Mouse (Mus musculus) lung, embryonic 14.5 days (tissue): ENCODE measurements at regions not wholly inside any gene's neighbourhood (a gene's known extent, or its start where the extent isn't known, plus 50 kb on each side); places are given as distances from the start of the nearest gene placed in this dataset. TPM values are rescaled to one million over a fixed set of nuclear protein-coding genes. Genes with fewer than 3 reads are reported as not detected.
A peak's percentile ranks its signal among the peaks of the same experiment; 100 is the strongest.

Experiments
- ATAC-seq: fragments of 200-750 bp; cut with Nextera tagmentation; 2 replicates; pipeline ENCODE4 v1.8.0; 2017; ENCODE audit warnings: mild to moderate bottlenecking, moderate TSS enrichment, moderate library complexity; ENCODE audit not compliant: insufficient read depth
- DNase-seq: peaks from one replicate; pipeline ENCODE4 v3.0.0-alpha.2; 2015
- H3K27ac ChIP-seq: fragments of 300-500 bp; sonication (generic); 2 replicates; pipeline ENCODE4 v1.5.1; 2014; ENCODE audit warnings: low read depth, mild to moderate bottlenecking, moderate library complexity
- H3K27me3 ChIP-seq: fragments of 300-500 bp; sonication (generic); 2 replicates; pipeline ENCODE4 v1.6.1; 2014; ENCODE audit warnings: low read length, control low read depth; ENCODE audit not compliant: insufficient read depth
- H3K36me3 ChIP-seq: fragments of 300-500 bp; sonication (generic); 2 replicates; pipeline ENCODE4 v1.6.1; 2014; ENCODE audit warnings: control low read depth; ENCODE audit not compliant: insufficient read depth
- H3K4me1 ChIP-seq: fragments of 300-500 bp; sonication (generic); 2 replicates; pipeline ENCODE4 v1.6.1; 2014; ENCODE audit warnings: antibody characterized with exemption, control low read depth; ENCODE audit not compliant: insufficient read depth
- H3K4me2 ChIP-seq: fragments of 300-500 bp; sonication (generic); 2 replicates; pipeline ENCODE4 v1.6.1; 2014; ENCODE audit warnings: mild to moderate bottlenecking
- H3K4me3 ChIP-seq: fragments of 300-500 bp; sonication (generic); 2 replicates; pipeline ENCODE4 v1.5.1; 2014; ENCODE audit warnings: low read depth, low read length
- H3K9ac ChIP-seq: fragments of 300-500 bp; sonication (generic); 2 replicates; pipeline ENCODE4 v1.6.1; 2014
- H3K9me3 ChIP-seq: fragments of 300-500 bp; sonication (generic); 2 replicates; pipeline ENCODE4 v1.6.1; 2016; ENCODE audit warnings: low read depth, low read length, control low read depth
- CTCF ChIP-seq: IDR thresholded peaks from 2 replicates; pipeline ENCODE4 v1.5.1; 2016; ENCODE audit warnings: antibody characterized with exemption, low read depth
- WGBS: fragments of 180-500 bp; shearing (Covaris S2); extraction: QIAGEN DNeasy Blood & Tissue Kit; methylation state at CpG from one replicate; pipeline ENCODE4 v1.1.7; 2014; 5-methylcytosine and 5-hydroxymethylcytosine counted together
- microRNA-seq: library from miRNA; unstranded; fragments of <30 nt; microRNA quantifications from one replicate; pipeline ENCODE4, GENCODE M21; 2016; ENCODE audit warnings: borderline number of aligned reads

GRCm38 (mm10) chr1:136781561-136782025 is 156.9 kb downstream of the Zfp281 start:
- WGBS = 14% methylated on average over 18 of the region's 18 CpGs
- H3K9me3 ChIP-seq = no peaks in the 10 kb centered on the region
- H3K9ac ChIP-seq = peak overlapping the region; percentile 28
- ATAC-seq = peak; percentile 71
- no peak for TF ChIP-seq CTCF
- H3K4me2 ChIP-seq = peak overlapping the region; percentile 63
- H3K4me3 ChIP-seq = peak overlapping the region; percentile 27
- no peaks in the 10 kb centered on the region for H3K36me3 ChIP-seq
- H3K4me1 ChIP-seq = no peaks in the 10 kb centered on the region
- peak overlapping the region; percentile 63 for H3K27ac ChIP-seq
- H3K27me3 ChIP-seq = no peaks in the 10 kb centered on the region
- peak; percentile 60 for DNase-seq

DNA sequence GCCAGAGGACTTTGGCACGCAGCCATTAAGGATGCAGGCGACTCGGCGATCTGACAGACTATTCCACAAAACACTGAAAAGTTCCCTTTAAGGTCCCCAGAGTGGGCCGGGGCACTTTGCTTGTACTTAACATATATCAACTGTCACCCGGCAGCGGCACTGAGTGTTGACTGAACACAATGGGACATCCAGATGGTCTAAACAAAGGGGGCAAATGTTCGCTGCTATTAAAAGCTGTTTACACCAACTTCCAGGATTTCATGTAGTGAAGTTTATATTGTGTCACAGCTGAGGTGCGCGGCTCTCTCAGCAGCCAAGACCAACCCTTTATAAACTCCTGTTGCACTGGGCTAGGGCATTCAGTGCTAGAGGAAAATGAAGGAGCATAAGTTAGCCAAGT is 157.6 kb downstream of the Zfp281 start:
- peak overlapping the region; percentile 28; the same call in 1 of the 2 replicates for H3K9ac ChIP-seq

DNA sequence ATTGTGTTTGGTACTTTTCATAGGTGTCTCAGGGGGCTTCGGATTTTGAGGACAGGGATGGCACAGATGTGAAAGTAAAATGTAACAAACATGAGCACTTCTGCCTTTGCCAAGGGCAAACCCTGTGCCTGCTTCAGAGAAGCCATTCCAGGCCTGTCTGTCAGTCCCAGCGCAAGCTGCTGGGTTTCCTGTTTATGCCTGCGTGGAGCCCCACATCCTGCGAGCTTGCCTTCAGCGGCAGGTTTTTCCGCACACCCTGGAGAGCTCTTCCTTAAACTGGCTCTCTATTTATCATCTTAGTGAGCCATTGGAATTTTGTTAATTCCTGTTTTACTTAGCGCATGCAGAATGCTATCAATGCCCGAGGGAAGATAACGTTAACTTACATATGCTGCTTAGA is 159.5 kb downstream of the Zfp281 start:
- Histone ChIP-seq H3K4me3 (no peak overlapping the region), H3K9ac (no peak overlapping the region), H3K9me3 (no peaks in the 10 kb centered on the region), H3K27ac (peak overlapping the region; percentile 32; the same call in 1 of the 2 replicates), H3K4me2 (no peak overlapping the region), H3K4me1 (no peaks in the 10 kb centered on the region), H3K36me3 (no peaks in the 10 kb centered on the region), H3K27me3 (no peaks in the 10 kb centered on the region)
- TF ChIP-seq CTCF = no peak
- WGBS = 28% methylated on average over 9 of the region's 9 CpGs
- ATAC-seq (no peak), DNase-seq (peak; percentile 71)

More for the DNA sequence above, 157.6 kb downstream of the Zfp281 start:
- ATAC-seq (peak; percentile 82), DNase-seq (peak; percentile 85)
- H3K36me3 ChIP-seq = no peaks in the 10 kb centered on the region
- peak overlapping the region; percentile 27 for H3K4me3 ChIP-seq
- TF ChIP-seq CTCF = no peak
- no peaks in the 10 kb centered on the region for H3K27me3 ChIP-seq
- H3K4me1 ChIP-seq = no peaks in the 10 kb centered on the region
- H3K4me2 ChIP-seq = peak overlapping the region; percentile 63
- whole genome bisulfite sequencing = 5% methylated on average over 10 of the region's 10 CpGs
- no peaks in the 10 kb centered on the region for H3K9me3 ChIP-seq
- no peak overlapping the region for H3K27ac ChIP-seq

- TF ChIP-seq CTCF = peak; percentile 24; the same call in 1 of the 2 replicates
- H3K9ac ChIP-seq = no peak overlapping the region
- H3K4me2 ChIP-seq = no peak overlapping the region
- no peaks in the 10 kb centered on the region for H3K9me3 ChIP-seq
- no peak overlapping the region for H3K4me3 ChIP-seq
- H3K27ac ChIP-seq = no peak overlapping the region
- DNase-seq (no peak), ATAC-seq (no peak)
- no peaks in the 10 kb centered on the region for H3K4me1 ChIP-seq
- 75% methylated on average over 30 of the region's 30 CpGs for WGBS
- no peaks in the 10 kb centered on the region for H3K36me3 ChIP-seq
- no peaks in the 10 kb centered on the region for H3K27me3 ChIP-seq
Observed at GRCm38 (mm10) chr1:136788979-136789513, 164.3 kb downstream of the Zfp281 start.

- Histone ChIP-seq H3K4me1 (0 out of 2 replicates have a peak, but pooled peaks cover 2% of the 10 kb centered on the region), H3K36me3 (no peaks in the 10 kb centered on the region), H3K27me3 (no peaks in the 10 kb centered on the region), H3K9me3 (no peaks in the 10 kb centered on the region), H3K9ac (no peak overlapping the region), H3K4me2 (no peak overlapping the region), H3K4me3 (no peak overlapping the region), H3K27ac (no peak overlapping the region)
- no peak for TF ChIP-seq CTCF
- ATAC-seq (no peak), DNase-seq (no peak)
- WGBS = 74% methylated on average over 1 of the region's 1 CpGs
Observed at GRCm38 (mm10) chr1:136791641-136792040, 166.9 kb downstream of the Zfp281 start.

Small RNA genes in the stretch of these regions (microRNA-seq; reads per million reads assigned to microRNA genes)
- gene Gm22132 = not detected
